Mouse (Mus musculus) layer of hippocampus, adult 6 months (tissue): ENCODE measurements around the gene March8. TPM values are rescaled to one million over a fixed set of nuclear protein-coding genes. Genes with fewer than 3 reads are reported as not detected.

Experiments used
- long read RNA-seq, 2 experiments: library from polyadenylated mRNA; unstranded; transcript quantifications; one replicate each; pipeline ENCODE4 v2.0.0; 2019 to 2020
- polyA plus RNA-seq: library from polyadenylated mRNA; unstranded; fragments of <200 nt; fragmentation: Nextera tagmentation; gene quantifications from 2 replicates; pipeline ENCODE4 v1.2.3, GENCODE M21; 2021

Gene March8
- 16.6 and 18.8 TPM in 2 replicates for polyA plus RNA-seq
- long read RNA-seq, experiment 1, full-length matches to known transcripts: 5 of 22 reads
- long read RNA-seq, experiment 1, partial matches to known transcripts: 0 of 22 reads
- long read RNA-seq, experiment 1, other reads (novel, unspliced or antisense): 17 of 22 reads
- long read RNA-seq, experiment 2, full-length matches to known transcripts: 24 of 70 reads
- long read RNA-seq, experiment 2, partial matches to known transcripts: 3 of 70 reads
- long read RNA-seq, experiment 2, other reads (novel, unspliced or antisense): 43 of 70 reads

GRCm38 (mm10) chr6:116337835-116338501 lies at the start of gene March8:
March8 (plus strand) TSS chr6:116338024.

Other genes starting within 250 kb of the March8 start
- 9.6 and 11.1 TPM in 2 replicates for gene Tmcc1, start 144.5 kb upstream of the March8 start, polyA plus RNA-seq
- 27.3 and 29.6 TPM in 2 replicates for gene Washc2, start 130.0 kb upstream of the March8 start, polyA plus RNA-seq
- gene Zfand4, start 73.8 kb upstream of the March8 start, polyA plus RNA-seq: 1.4 and 1.9 TPM in 2 replicates
- 0.67 and 0.70 TPM in 2 replicates for gene Alox5, start 123.2 kb downstream of the March8 start, polyA plus RNA-seq
- gene Olfr211, start 151.1 kb downstream of the March8 start, polyA plus RNA-seq: not detected in 2 replicates
- not detected in 2 replicates for gene Olfr212, start 168.5 kb downstream of the March8 start, polyA plus RNA-seq
- not detected in 2 replicates for gene Olfr213, start 200.4 kb downstream of the March8 start, polyA plus RNA-seq
- gene Gm5580, start 213.1 kb downstream of the March8 start, polyA plus RNA-seq: 0.51 and 0.60 TPM in 2 replicates
- not detected in 2 replicates for gene Olfr214, start 216.2 kb downstream of the March8 start, polyA plus RNA-seq
- gene Olfr215, start 246.2 kb downstream of the March8 start, polyA plus RNA-seq: not detected in 2 replicates